Mouse (Mus musculus) heart, adult 8-10 months (tissue): ENCODE measurements around the gene Prss28. TPM values are rescaled to one million over a fixed set of nuclear protein-coding genes. Genes with fewer than 3 reads are reported as not detected.

Source experiments
- DNase-seq: peaks from one replicate; pipeline ENCODE4 v3.0.0; 2022; ENCODE audit warnings: low spot score
- total RNA-seq, 4 experiments: library from RNA; stranded (reverse); gene quantifications; 2 replicates each; pipeline ENCODE4 v1.2.4; 2022

Prss28 gene
- total RNA-seq, 4 experiments from 2014 or later: not detected

DNA sequence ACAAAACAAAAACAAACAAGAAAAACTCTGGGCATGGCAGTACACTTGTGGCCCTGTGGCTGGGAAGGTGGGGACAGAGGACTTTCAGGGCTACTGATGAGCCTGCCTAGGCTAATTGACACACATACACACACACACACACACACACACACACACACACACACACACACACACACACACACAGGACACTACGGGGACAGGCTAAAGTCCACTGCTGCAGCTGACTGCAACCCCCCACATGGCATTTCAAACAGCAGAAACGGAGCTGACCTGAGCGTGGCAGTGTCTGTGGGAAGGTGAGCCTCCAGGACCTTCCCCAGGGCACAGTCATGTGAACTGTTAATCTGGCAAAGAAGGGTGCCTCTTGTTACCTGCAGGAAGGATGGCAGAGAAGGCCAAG is 33.0 kb downstream of the Prss28 start:
- DNase-seq: no peak

DNA sequence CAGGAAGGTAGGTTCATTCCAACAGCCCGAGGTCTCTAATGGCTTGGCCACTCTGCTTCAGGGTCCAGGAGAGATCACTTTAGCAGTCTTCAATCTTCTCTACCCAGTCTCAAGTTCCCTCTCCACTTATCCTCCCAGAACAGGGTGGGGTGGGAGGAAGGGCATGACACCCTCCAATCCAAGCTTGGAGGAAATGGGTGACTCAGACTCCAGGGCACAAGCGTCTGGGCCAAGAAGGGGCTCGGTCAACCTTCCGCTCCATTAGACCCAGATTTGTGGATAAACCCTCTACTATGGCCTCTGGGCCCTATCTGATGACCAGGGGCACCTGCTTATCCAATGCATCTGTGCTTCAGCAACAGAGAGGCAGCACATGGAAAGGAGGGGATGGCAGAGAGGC is 37.0 kb downstream of the Prss28 start, which contains the start of gene Tpsab1:
TSS of gene Tpsab1 (minus strand) at position 101 of the 400 bp plus-strand sequence.
- no peak for DNase-seq

DNA sequence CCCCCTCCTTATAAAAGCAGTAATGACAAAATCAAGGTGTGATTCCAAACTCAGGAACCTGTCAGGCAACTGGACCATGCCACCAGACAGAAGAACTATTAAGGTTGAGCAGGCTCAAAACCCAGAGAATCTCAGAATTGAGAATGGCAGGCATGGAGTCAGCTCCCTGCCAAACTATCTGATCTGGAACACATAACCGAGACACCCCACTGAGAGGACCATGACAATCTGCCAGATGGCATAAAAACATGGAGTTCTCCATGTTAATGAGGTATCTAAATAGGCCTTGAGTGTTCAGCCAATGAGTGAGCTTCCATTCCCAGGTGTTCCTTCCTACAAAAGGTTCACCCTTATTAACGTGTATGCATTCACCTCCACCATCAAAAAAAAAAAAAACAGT is 52.8 kb downstream of the Prss28 start:
- DNase-seq: no peak

Other genes starting within 250 kb of the Prss28 start
- gene Tmem204, start 225.1 kb upstream of the Prss28 start, total RNA-seq: 10 to 100 TPM; 29.7 to 45.6 (median 39.3) TPM
- 10 to 100 TPM; 10.8 to 15.7 (median 13.5) TPM for gene Telo2, start 192.7 kb upstream of the Prss28 start, total RNA-seq
- 1 to 10 TPM; 3.4 to 7.7 (median 4.5) TPM for gene Ptx4, start 187.9 kb upstream of the Prss28 start, total RNA-seq
- 10 to 100 TPM; 25.7 to 28.2 (median 27.1) TPM for gene Clcn7, start 175.3 kb upstream of the Prss28 start, total RNA-seq
- not detected for gene Ccdc154, start 146.2 kb upstream of the Prss28 start, total RNA-seq
- not detected for gene Gm38655, start 133.2 kb upstream of the Prss28 start, total RNA-seq
- gene BC003965, start 124.1 kb upstream of the Prss28 start, total RNA-seq: 10 to 100 TPM; 21.6 to 25.9 (median 22.5) TPM
- 10 to 100 TPM in 1 of 4 experiments, 1 to 10 TPM in 3; 7.0 to 11.2 (median 7.9) TPM for gene Unkl, start 120.2 kb upstream of the Prss28 start, total RNA-seq
- 10 to 100 TPM; 11.6 to 17.1 (median 14.5) TPM for gene Gnptg, start 68.5 kb upstream of the Prss28 start, total RNA-seq
- 10 to 100 TPM in 1 of 4 experiments, 1 to 10 TPM in 3; 6.2 to 10.5 (median 8.2) TPM for gene Tsr3, start 68.5 kb upstream of the Prss28 start, total RNA-seq
- gene Baiap3, start 52.3 kb upstream of the Prss28 start, total RNA-seq: 1 to 10 TPM in 1 of 4 experiments, under 1 TPM in 3; 0.52 to 1.5 (median 0.73) TPM
- gene Ube2i, start 34.0 kb upstream of the Prss28 start, total RNA-seq: 10 to 100 TPM; 86.5 to 98.1 (median 89.4) TPM
- under 1 TPM in 1 of 4 experiments, not detected in 3; 0.23 TPM for gene Prss34, start 10.3 kb upstream of the Prss28 start, total RNA-seq
- gene Prss29, start 10.0 kb downstream of the Prss28 start, total RNA-seq: not detected
- under 1 TPM; 0.22 to 0.55 (median 0.39) TPM for gene Tpsab1, start 36.9 kb downstream of the Prss28 start, total RNA-seq
- gene Tpsb2, start 57.7 kb downstream of the Prss28 start, total RNA-seq: 1 to 10 TPM in 1 of 4 experiments, under 1 TPM in 3; 0.24 to 1.4 (median 0.72) TPM
- not detected for gene Tpsg1, start 60.6 kb downstream of the Prss28 start, total RNA-seq
- gene Cacna1h, start 125.1 kb downstream of the Prss28 start, total RNA-seq: 1 to 10 TPM; 3.9 to 9.7 (median 7.7) TPM
- gene Tekt4, start 146.0 kb downstream of the Prss28 start, total RNA-seq: under 1 TPM in 3 of 4 experiments, not detected in 1; 0.28 to 0.46 (median 0.33) TPM
- gene Sstr5, start 188.6 kb downstream of the Prss28 start, total RNA-seq: not detected